ENCODE assay signal across 10 mouse cellular contexts in genomic region chr19:3923586-3923985, GRCm38 (mm10). TPM values are rescaled to one million over a fixed set of nuclear protein-coding genes. Genes with fewer than 3 reads are reported as not detected.
DNase-seq lines count a peak whose midpoint lies in the region.
"Had no signal": no experiment of that assay in that cellular context is flagged by ENCODE, and none has a peak within 500 bp of the region (broad histone marks: within the 10 kb centered on the region; RNA-seq: fewer than 3 reads in every experiment).

No protein-coding gene starts in this region.

- intact Hi-C loops in heart, postnatal 25 days (cut with DNase I), result no loop called here
- intact Hi-C loops in heart, postnatal 10 days (cut with DNase I), result no loop called here
- intact Hi-C loops in left cerebral cortex, postnatal 14 days (cut with DNase I), result no loop called here

- DNase-seq in heart, adult 18-20 months, result peak; percentile 60 to 78
- DNase-seq in heart, postnatal 25 days (ENCODE audit: low spot score), result no peak
- DNase-seq in B cell, adult 2 months, result peak; percentile 58 to 62
- DNase-seq in heart, postnatal 10 days, result peak; percentile 70 to 77
- peak; percentile 60 to 78 for DNase-seq in lung, postnatal 4 days
- DNase-seq in cerebellum, postnatal 4 days (ENCODE audit: low spot score in 2 of 2), result no peak
- DNase-seq in adrenal gland, adult 2 months, result no peak
- DNase-seq in left cerebral cortex, postnatal 14 days (ENCODE audit: low spot score in 2 of 2), result no peak

RNA-seq across cellular contexts. Expression of gene Aldh3b1, which starts 6.0 kb away (rescaled TPM):
- total RNA-seq in heart, adult 18-20 months (2021), result 1 to 10 TPM; 1.3 to 2.0 TPM
- total RNA-seq in heart, postnatal 25 days (2021), result 1 to 10 TPM; 1.8 TPM
- total RNA-seq in heart, postnatal 10 days (2021), result 1 to 10 TPM; 2.6 to 2.7 TPM
- total RNA-seq in adrenal gland, adult 2 months (2021), result 100 to 1,000 TPM in 1 of 2 experiments, 10 to 100 TPM in 1; 26.6 to 136 TPM
- 115 and 188 TPM in 2 replicates for polyA plus RNA-seq in adrenal gland, adult 2 months (2012; rRNA removed)
- total RNA-seq in left cerebral cortex, postnatal 14 days (2021), result 1 to 10 TPM; 1.8 to 2.0 TPM

RNA-seq across cellular contexts. Expression of gene Ndufs8, which starts 11.0 kb away (rescaled TPM):
- total RNA-seq in heart, adult 18-20 months (2021), result 100 to 1,000 TPM; 489 to 502 TPM
- 100 to 1,000 TPM; 538 TPM for total RNA-seq in heart, postnatal 25 days (2021)
- 100 to 1,000 TPM; 358 to 371 TPM for total RNA-seq in heart, postnatal 10 days (2021)
- total RNA-seq in adrenal gland, adult 2 months (2021), result 100 to 1,000 TPM; 376 to 380 TPM
- polyA plus RNA-seq in adrenal gland, adult 2 months (2012; rRNA removed), result 391 and 420 TPM in 2 replicates
- 100 to 1,000 TPM; 134 to 149 TPM for total RNA-seq in left cerebral cortex, postnatal 14 days (2021)

RNA-seq across cellular contexts. Expression of gene Unc93b1, which starts 11.4 kb away (rescaled TPM):
- 10 to 100 TPM; 17.7 to 23.9 TPM for total RNA-seq in heart, adult 18-20 months (2021)
- total RNA-seq in heart, postnatal 25 days (2021), result 10 to 100 TPM; 19.0 to 20.3 TPM
- total RNA-seq in heart, postnatal 10 days (2021), result 10 to 100 TPM; 19.7 to 24.5 TPM
- total RNA-seq in adrenal gland, adult 2 months (2021), result 10 to 100 TPM; 48.3 to 59.2 TPM
- 180 and 186 TPM in 2 replicates for polyA plus RNA-seq in adrenal gland, adult 2 months (2012; rRNA removed)
- 10 to 100 TPM; 16.0 to 18.4 TPM for total RNA-seq in left cerebral cortex, postnatal 14 days (2021)

RNA-seq across cellular contexts. Expression of gene Tcirg1, which starts 16.7 kb away (rescaled TPM):
- total RNA-seq in heart, adult 18-20 months (2021), result 1 to 10 TPM; 8.0 to 9.2 TPM
- total RNA-seq in heart, postnatal 25 days (2021), result 1 to 10 TPM; 8.9 to 9.8 TPM
- 10 to 100 TPM; 15.7 to 16.2 TPM for total RNA-seq in heart, postnatal 10 days (2021)
- 10 to 100 TPM; 63.5 to 84.6 TPM for total RNA-seq in adrenal gland, adult 2 months (2021)
- polyA plus RNA-seq in adrenal gland, adult 2 months (2012; rRNA removed), result 181 and 204 TPM in 2 replicates
- total RNA-seq in left cerebral cortex, postnatal 14 days (2021), result 10 to 100 TPM; 14.4 to 16.1 TPM

RNA-seq across cellular contexts. Expression of gene Aldh3b3, which starts 34.9 kb away (rescaled TPM):
- total RNA-seq in heart, adult 18-20 months (2021), result under 1 TPM; 0.28 to 0.30 TPM
- 1 to 10 TPM in 1 of 2 experiments, under 1 TPM in 1; 0.60 to 1.1 TPM for total RNA-seq in heart, postnatal 25 days (2021)
- total RNA-seq in heart, postnatal 10 days (2021), result under 1 TPM; 0.10 to 0.24 TPM
- total RNA-seq in adrenal gland, adult 2 months (2021), result under 1 TPM; 0.38 to 0.63 TPM
- polyA plus RNA-seq in adrenal gland, adult 2 months (2012; rRNA removed), result 0.43 and 0.54 TPM in 2 replicates
- under 1 TPM in 1 of 2 experiments, not detected in 1; 0.13 TPM for total RNA-seq in left cerebral cortex, postnatal 14 days (2021)
- total RNA-seq: ES-E14 had no signal
- polyA plus RNA-seq: embryonic facial prominence, embryonic 12.5 days had no signal

Comparison
In these comparisons a context has a peak if more than half of its experiments do, and no peak if none do; other contexts are left out.
1. DNase-seq: peak in heart, adult 18-20 months (2 of 2), B cell, adult 2 months (2 of 2), heart, postnatal 10 days (2 of 2) and lung, postnatal 4 days (2 of 2); none in heart, postnatal 25 days (single experiment), cerebellum, postnatal 4 days (0 of 2), adrenal gland, adult 2 months (single experiment) and left cerebral cortex, postnatal 14 days (0 of 2).
2. RNA of gene Aldh3b1, which starts 6.0 kb away (total RNA-seq): 26.6 to 136 TPM in adrenal gland, adult 2 months; 2.6 to 2.7 TPM in heart, postnatal 10 days, 1.8 to 2.0 TPM in left cerebral cortex, postnatal 14 days, 1.3 to 2.0 TPM in heart, adult 18-20 months and 1.8 TPM in heart, postnatal 25 days; every median in the first group is over 4 times any median in the second.